Mouse (Mus musculus) ES-E14 (cell line): ENCODE results near the gene Trpv4. TPM values are rescaled to one million over a fixed set of nuclear protein-coding genes. Genes with fewer than 3 reads are reported as not detected.
A peak's percentile ranks its signal among the peaks of the same experiment; 100 is the strongest.

Experiments used
- DNase-seq: peaks from one replicate; pipeline ENCODE4 v3.0.0-alpha.2; 2013; ENCODE audit warnings: low read depth, low spot score
- H3K27ac ChIP-seq: 2 replicates; pipeline ENCODE4 v1.5.1; 2012; ENCODE audit warnings: low read depth, mild to moderate bottlenecking, low read length, moderate library complexity, mixed read lengths; ENCODE audit not compliant: poor library complexity, insufficient read depth, severe bottlenecking
- H3K36me3 ChIP-seq: 2 replicates; pipeline ENCODE4 v1.6.1; 2012; ENCODE audit warnings: mild to moderate bottlenecking, low read length, moderate library complexity, mixed read lengths; ENCODE audit not compliant: control insufficient read depth, poor library complexity, insufficient read depth, severe bottlenecking
- H3K4me1 ChIP-seq, 2 experiments: fragments of 150-350 bp in 1 of 2; sonication (generic) in 1 of 2; 2 replicates each; pipeline ENCODE4 v1.6.1; 2012; ENCODE audit warnings: low read length in 2 of 2, mild to moderate bottlenecking in 1 of 2, mixed read lengths in 1 of 2; ENCODE audit not compliant: control insufficient read depth in 2 of 2, insufficient read depth in 2 of 2, poor library complexity in 1 of 2
- H3K4me3 ChIP-seq, 2 experiments: fragments of 150-350 bp in 1 of 2; sonication (generic) in 1 of 2; 2 replicates each; pipeline ENCODE4 v1.5.1; 2012; ENCODE audit warnings: low read length in 2 of 2, low read depth in 1 of 2, mild to moderate bottlenecking in 1 of 2, mixed read lengths in 1 of 2; ENCODE audit not compliant: insufficient read depth in 1 of 2, poor library complexity in 1 of 2, severe bottlenecking in 1 of 2
- H3K9ac ChIP-seq: 2 replicates; pipeline ENCODE4 v1.6.1; 2012; ENCODE audit warnings: low read depth, mild to moderate bottlenecking, low read length, mixed read lengths; ENCODE audit not compliant: poor library complexity, insufficient read depth, severe bottlenecking
- H3K9me3 ChIP-seq: fragments of 150-350 bp; sonication (generic); 2 replicates; pipeline ENCODE4 v1.6.1; 2012; ENCODE audit warnings: low read depth, mild to moderate bottlenecking, low read length; ENCODE audit not compliant: control insufficient read depth, insufficient read depth
- CHD2 ChIP-seq: IDR thresholded peaks from 2 replicates; pipeline ENCODE4 v1.6.1; 2014; ENCODE audit warnings: mild to moderate bottlenecking, low read depth, low read length, inconsistent platforms
- HCFC1 ChIP-seq: IDR thresholded peaks from 2 replicates; pipeline ENCODE4 v1.6.1; 2012; ENCODE audit warnings: low read length, inconsistent platforms, borderline replicate concordance; ENCODE audit not compliant: insufficient read depth
- MAFK ChIP-seq: IDR thresholded peaks from 2 replicates; pipeline ENCODE4 v1.6.1; 2014; ENCODE audit warnings: mild to moderate bottlenecking, low read depth, low read length, inconsistent platforms; ENCODE audit not compliant: insufficient read depth
- ZC3H11A ChIP-seq: IDR thresholded peaks from 2 replicates; pipeline ENCODE4 v1.6.1; 2012; ENCODE audit warnings: low read depth, mild to moderate bottlenecking, inconsistent platforms, low read length, borderline replicate concordance
- ZNF384 ChIP-seq: IDR thresholded peaks from 2 replicates; pipeline ENCODE4 v1.6.1; 2012; ENCODE audit warnings: low read depth, low read length, inconsistent platforms
- in situ Hi-C, 2 experiments: fragments of 600-800 bp; cut with MboI; formaldehyde crosslinking; loops; one replicate each; pipeline ENCODE4 v1.15.1; 2025; ENCODE audit warnings: low sequenced_read_pairs in 2 of 2, inconsistent platforms in 1 of 2; ENCODE audit not compliant: unreplicated experiment in 2 of 2
- total RNA-seq: library from RNA; depleted of rRNA; stranded (reverse); fragments of 300-350 nt; gene quantifications from 2 replicates; pipeline ENCODE4 v1.2.3, GENCODE M21; 2012

The Trpv4 gene
- total RNA-seq, 1 experiment = 1.4 TPM

- 0 out of 2 replicates have a peak overlapping the region, but pooled peaks have one; percentile 27 for H3K9ac ChIP-seq
- no peaks in the 10 kb centered on the region for H3K9me3 ChIP-seq
- in situ Hi-C loops = no loop called here
- no peak overlapping the region for H3K27ac ChIP-seq
- H3K36me3 ChIP-seq = no peaks in the 10 kb centered on the region
- peak; percentile 66 for DNase-seq
- TF ChIP-seq ZC3H11A (no peak), ZNF384 (no peak), MAFK (no peak), CHD2 (no peak), HCFC1 (no peak)
- H3K4me3 ChIP-seq = peak overlapping the region; percentile 52
- peaks cover 0 to 22% of the 10 kb centered on the region in 2 experiments; a peak in 2 of 4 replicates for H3K4me1 ChIP-seq
These were observed 46.1 kb downstream of the Trpv4 start for GRCm38 (mm10) chr5:114611968-114612608.

GRCm38 (mm10) chr5:114611256-114611655 lies 47.0 kb downstream of the Trpv4 start:
- in situ Hi-C loops = no loop called here
- TF ChIP-seq HCFC1 = no peak
- TF ChIP-seq ZNF384 = no peak
- no peak for TF ChIP-seq ZC3H11A
- H3K9ac ChIP-seq = peak overlapping the region; percentile 14
- H3K9me3 ChIP-seq = no peaks in the 10 kb centered on the region
- DNase-seq = no peak
- H3K4me3 ChIP-seq = peak overlapping the region in 1 of 2 experiments; percentile 52; a peak in 3 of 4 replicates
- no peaks in the 10 kb centered on the region for H3K36me3 ChIP-seq
- H3K27ac ChIP-seq = no peak overlapping the region
- peaks cover 0 to 17% of the 10 kb centered on the region in 2 experiments; a peak in 2 of 4 replicates for H3K4me1 ChIP-seq

GRCm38 (mm10) chr5:114608516-114608915 lies 49.7 kb downstream of the Trpv4 start:
- no peaks in the 10 kb centered on the region for H3K36me3 ChIP-seq
- H3K9me3 ChIP-seq = no peaks in the 10 kb centered on the region
- peak; percentile 66 for DNase-seq
- no peak for TF ChIP-seq CHD2
- no peak for TF ChIP-seq ZC3H11A
- TF ChIP-seq MAFK = no peak
- no peak for TF ChIP-seq HCFC1
- no peak for TF ChIP-seq ZNF384
- no peak overlapping the region for H3K4me3 ChIP-seq
- H3K9ac ChIP-seq = no peak overlapping the region
- peaks cover 0 to 23% of the 10 kb centered on the region in 2 experiments; a peak in 2 of 4 replicates for H3K4me1 ChIP-seq
- H3K27ac ChIP-seq = no peak overlapping the region
- in situ Hi-C loops = no loop called here

- Histone ChIP-seq H3K27ac (no peak overlapping the region), H3K4me1 (peaks cover 0 to 23% of the 10 kb centered on the region in 2 experiments; a peak in 2 of 4 replicates), H3K4me3 (no peak overlapping the region), H3K36me3 (no peaks in the 10 kb centered on the region), H3K9me3 (no peaks in the 10 kb centered on the region), H3K9ac (no peak overlapping the region)
- DNase-seq = no peak
- in situ Hi-C loops = no loop called here
- TF ChIP-seq HCFC1 (no peak), ZC3H11A (no peak), MAFK (no peak), ZNF384 (no peak), CHD2 (no peak)
These were observed 50.6 kb downstream of the Trpv4 start for GRCm38 (mm10) chr5:114607651-114608050.
